ENCODE assay signal across 8 mouse cellular contexts in genomic region chr9:60687891-60688324, GRCm38 (mm10). TPM values are rescaled to one million over a fixed set of nuclear protein-coding genes. Genes with fewer than 3 reads are reported as not detected.
DNase-seq lines count a peak whose midpoint lies in the region; ATAC-seq lines count a peak whose summit lies in the region.

Gene Lrrc49 (minus strand): TSS chr9:60688158.

- H3K4me3 ChIP-seq in hindbrain, embryonic 14.5 days (replicated peaks; ENCODE audit: low read length) = peak within 1 kb of the TSS; percentile 45

- DNase-seq in NIH3T3 (ENCODE audit: low read depth) = peak; percentile 93
- DNase-seq in cerebellum, adult 9-11 months = peak; percentile 90
- DNase-seq in frontal cortex, postnatal 25 days (ENCODE audit: low spot score in 2 of 2) = peak; percentile 82 to 83
- peak; percentile 96 for DNase-seq in hindbrain, embryonic 14.5 days (ENCODE audit: low spot score)
- DNase-seq in layer of hippocampus, postnatal 36 days = peak; percentile 83 to 87
- DNase-seq in lung, postnatal 36 days = peak; percentile 95
- peak; percentile 98 for DNase-seq in retina, postnatal 1 day
- DNase-seq in urinary bladder, adult 18-20 months (ENCODE audit: low spot score in 2 of 2) = peak; percentile 80 to 81

- no peaks in the 10 kb centered on the region for H3K27me3 ChIP-seq in hindbrain, embryonic 14.5 days (ENCODE audit: control insufficient read depth, insufficient read depth, low read length)

- peak within 1 kb of the TSS; percentile 97 for H3K27ac ChIP-seq in hindbrain, embryonic 14.5 days

- H3K4me2 ChIP-seq in hindbrain, embryonic 14.5 days (replicated peaks) = peak within 1 kb of the TSS; percentile 68

- H3K4me1 ChIP-seq in hindbrain, embryonic 14.5 days (replicated peaks; ENCODE audit: control insufficient read depth, insufficient read depth, low read length) = peaks cover 10% of the 10 kb centered on the region

- peak; percentile 95 for ATAC-seq in hindbrain, embryonic 14.5 days (ENCODE audit: low FRiP score)

- H3K9me3 ChIP-seq in hindbrain, embryonic 14.5 days (ENCODE audit: control insufficient read depth, low read length) = no peaks in the 10 kb centered on the region

- peak within 1 kb of the TSS; percentile 69 for H3K9ac ChIP-seq in hindbrain, embryonic 14.5 days

- under 1% methylated on average over 21 of the region's 21 CpGs for WGBS in hindbrain, embryonic 14.5 days

- peaks cover 22% of the 10 kb centered on the region for H3K36me3 ChIP-seq in hindbrain, embryonic 14.5 days (replicated peaks; ENCODE audit: control insufficient read depth, insufficient read depth)

RNA-seq across cellular contexts. Expression of gene Lrrc49, which starts in this region (rescaled TPM):
- 79.3 and 88.9 TPM in 2 replicates for polyA plus RNA-seq in hindbrain, embryonic 14.5 days (2014; fragmentation: Nextera tagmentation; extraction: Ambion mirVana)
- 10 to 100 TPM; 54.4 to 58.3 TPM for total RNA-seq in layer of hippocampus, postnatal 36 days (2021)

Comparison
In these comparisons a context has a peak if more than half of its experiments do, and no peak if none do; other contexts are left out.
1. Peak in every context shown above with its lines: DNase-seq, ATAC-seq, H3K4me3 ChIP-seq and H3K27ac ChIP-seq.